Mouse (Mus musculus) thymus, adult 2 months (tissue): ENCODE measurements around the gene Siva1. TPM values are rescaled to one million over a fixed set of nuclear protein-coding genes. Genes with fewer than 3 reads are reported as not detected.

Experiments used
- DNase-seq: peaks from one replicate; pipeline ENCODE4 v3.0.0; 2021
- H3K27ac ChIP-seq: fragments of 200-500 bp; 2 replicates; pipeline ENCODE4 v1.5.1; 2012; ENCODE audit warnings: low read length, control low read depth; ENCODE audit not compliant: control insufficient read depth, insufficient read depth
- H3K27me3 ChIP-seq: fragments of 200-500 bp; 2 replicates; pipeline ENCODE4 v1.6.1; 2012; ENCODE audit warnings: mild to moderate bottlenecking, low read length, moderate library complexity, mixed read lengths; ENCODE audit not compliant: control insufficient read depth, insufficient read depth
- H3K36me3 ChIP-seq: fragments of 200-500 bp; 2 replicates; pipeline ENCODE4 v1.6.1; 2012; ENCODE audit warnings: mild to moderate bottlenecking, low read length, moderate library complexity; ENCODE audit not compliant: control insufficient read depth, insufficient read depth
- H3K4me1 ChIP-seq: fragments of 200-500 bp; replicated peaks from 2 replicates; pipeline ENCODE4 v1.6.1; 2012; ENCODE audit warnings: low read length; ENCODE audit not compliant: control insufficient read depth, insufficient read depth
- H3K4me3 ChIP-seq: fragments of 200-500 bp; 2 replicates; pipeline ENCODE4 v1.5.1; 2012; ENCODE audit warnings: mild to moderate bottlenecking, low read length, control low read depth, moderate library complexity; ENCODE audit not compliant: control insufficient read depth, insufficient read depth
- CTCF ChIP-seq: fragments of 200-500 bp; IDR thresholded peaks from 2 replicates; pipeline ENCODE4 v1.5.1; 2012; ENCODE audit warnings: mild to moderate bottlenecking, control low read depth, low read length, moderate library complexity, borderline replicate concordance; ENCODE audit not compliant: control insufficient read depth, poor library complexity, insufficient read depth; ENCODE audit errors: extremely low read depth
- POLR2A ChIP-seq: fragments of 200-500 bp; IDR thresholded peaks from 2 replicates; pipeline ENCODE4 v1.6.1; 2012; ENCODE audit warnings: mild to moderate bottlenecking, low read length, control low read depth, moderate library complexity; ENCODE audit not compliant: control insufficient read depth, poor library complexity, insufficient read depth; ENCODE audit errors: extremely low read depth
- WGBS: fragments of 180-500 bp; shearing (Covaris S2); methylation state at CpG from one replicate; pipeline ENCODE4 v1.1.7; 2018; 5-methylcytosine and 5-hydroxymethylcytosine counted together
- polyA plus RNA-seq: library from polyadenylated mRNA; depleted of rRNA; stranded (reverse); fragments of >200 nt; gene quantifications from 2 replicates; pipeline ENCODE4 v1.2.3, GENCODE M21; 2012

Siva1 gene
- polyA plus RNA-seq, 1 experiment = 131 TPM

DNA sequence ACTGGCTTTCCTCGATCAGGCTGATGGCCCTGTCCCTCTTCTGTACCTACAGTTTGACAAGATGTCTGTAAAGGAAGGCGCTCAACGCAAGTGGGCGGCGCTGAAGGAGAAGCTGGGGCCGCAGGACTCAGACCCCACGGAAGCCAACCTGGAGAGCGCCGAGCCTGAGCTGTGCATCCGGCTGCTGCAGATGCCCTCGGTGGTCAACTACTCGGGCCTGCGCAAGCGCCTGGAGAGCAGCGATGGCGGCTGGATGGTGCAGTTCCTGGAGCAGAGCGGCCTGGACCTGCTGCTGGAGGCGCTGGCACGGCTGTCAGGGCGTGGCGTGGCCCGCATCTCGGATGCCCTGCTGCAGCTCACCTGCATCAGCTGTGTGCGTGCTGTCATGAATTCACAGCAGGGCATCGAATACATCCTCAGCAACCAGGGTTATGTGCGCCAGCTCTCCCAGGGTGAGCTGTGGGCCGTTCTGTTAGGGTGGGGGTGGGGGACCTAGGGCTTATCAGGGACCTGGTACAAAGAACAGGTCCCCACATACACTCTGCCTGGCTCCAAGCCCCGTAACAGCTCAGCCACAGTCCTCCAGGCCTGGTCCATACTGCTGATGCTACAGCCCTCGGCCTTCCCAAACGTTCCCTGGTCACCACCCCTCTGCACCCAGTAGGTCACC lies 44.4 kb upstream of the Siva1 start:
- Histone ChIP-seq H3K4me3 (no peak overlapping the region), H3K27me3 (no peaks in the 10 kb centered on the region), H3K4me1 (peaks cover under 1% of the 10 kb centered on the region; the same call in 1 of the 2 replicates), H3K36me3 (no peaks in the 10 kb centered on the region), H3K27ac (no peak overlapping the region)
- WGBS = 96% methylated on average over 30 of the region's 30 CpGs
- no peak for DNase-seq
- TF ChIP-seq POLR2A (no peak), CTCF (no peak)

DNA sequence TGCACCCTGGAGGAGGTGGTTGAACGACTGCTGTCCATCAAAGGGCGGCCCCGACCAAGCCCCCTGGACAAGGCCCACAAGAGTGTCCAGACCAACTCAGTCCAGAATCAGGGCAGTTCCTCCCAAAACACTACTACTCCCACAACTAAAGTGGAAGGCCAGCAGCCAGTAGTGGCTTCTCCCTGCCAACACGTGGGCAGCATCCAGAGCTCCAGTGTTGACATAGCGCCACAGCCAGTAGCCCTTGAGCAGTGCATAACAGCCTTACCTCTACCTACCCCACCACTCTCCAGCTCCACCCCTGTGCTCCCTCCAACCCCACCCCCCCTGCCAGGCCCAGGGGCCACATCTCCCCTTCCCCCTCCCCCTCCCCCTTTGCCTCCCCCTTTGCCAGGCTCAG lies 40.5 kb upstream of the Siva1 start:
- DNase-seq = no peak
- TF ChIP-seq POLR2A = no peak
- WGBS = 81% methylated on average over 5 of the region's 5 CpGs
- H3K36me3 ChIP-seq = no peaks in the 10 kb centered on the region
- no peak overlapping the region for H3K27ac ChIP-seq
- no peaks in the 10 kb centered on the region for H3K27me3 ChIP-seq
- no peak overlapping the region for H3K4me3 ChIP-seq
- no peaks in the 10 kb centered on the region for H3K4me1 ChIP-seq

DNA sequence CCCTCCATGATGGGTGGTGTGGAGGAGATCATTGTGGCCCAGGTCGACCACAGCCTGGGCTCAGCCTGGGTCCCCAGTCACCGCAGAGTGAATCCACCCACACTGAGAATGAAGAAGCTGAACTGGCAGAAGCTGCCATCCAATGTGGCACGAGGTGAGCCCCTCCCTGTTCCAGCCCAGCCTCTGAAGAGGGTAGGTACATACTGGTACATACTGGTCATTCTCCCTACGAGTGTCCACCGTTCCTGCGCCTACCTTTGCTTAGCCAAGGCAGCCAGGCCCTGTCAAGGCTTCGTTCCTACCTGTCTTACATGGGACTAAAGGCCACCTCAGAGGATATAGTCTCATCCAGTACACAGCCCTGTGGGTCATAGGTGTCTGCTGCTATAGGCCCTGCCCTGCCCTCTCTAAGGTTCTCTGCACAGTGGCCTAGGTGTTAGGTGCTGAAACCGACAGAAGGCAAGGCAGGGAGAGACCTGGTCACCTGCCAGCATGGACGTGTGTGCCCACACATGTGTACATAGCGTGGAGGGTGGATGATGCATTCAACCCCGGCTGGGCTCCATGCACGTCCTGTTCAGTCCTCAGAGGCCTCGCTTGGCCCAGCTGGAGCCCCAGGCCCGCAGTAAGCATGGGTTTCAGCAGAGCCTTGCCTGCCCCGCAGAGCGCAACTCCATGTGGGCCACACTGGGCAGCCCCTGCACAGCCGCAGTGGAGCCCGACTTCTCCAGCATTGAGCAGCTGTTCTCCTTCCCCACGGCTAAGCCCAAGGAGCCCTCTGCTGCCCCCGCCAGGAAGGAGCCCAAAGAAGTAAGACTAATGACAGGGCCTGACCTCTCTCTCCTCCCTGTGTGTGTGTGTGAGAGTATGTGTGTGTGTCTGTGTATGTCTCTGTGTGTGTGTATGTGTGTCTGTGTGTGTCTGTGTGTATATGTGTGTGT lies 39.5 kb upstream of the Siva1 start:
- Histone ChIP-seq H3K27ac (no peak overlapping the region), H3K4me3 (no peak overlapping the region), H3K4me1 (no peaks in the 10 kb centered on the region), H3K36me3 (no peaks in the 10 kb centered on the region), H3K27me3 (no peaks in the 10 kb centered on the region)
- 63% methylated on average over 20 of the region's 20 CpGs for WGBS
- DNase-seq = peak; percentile 50
- no peak for TF ChIP-seq POLR2A
- TF ChIP-seq CTCF = no peak

DNA sequence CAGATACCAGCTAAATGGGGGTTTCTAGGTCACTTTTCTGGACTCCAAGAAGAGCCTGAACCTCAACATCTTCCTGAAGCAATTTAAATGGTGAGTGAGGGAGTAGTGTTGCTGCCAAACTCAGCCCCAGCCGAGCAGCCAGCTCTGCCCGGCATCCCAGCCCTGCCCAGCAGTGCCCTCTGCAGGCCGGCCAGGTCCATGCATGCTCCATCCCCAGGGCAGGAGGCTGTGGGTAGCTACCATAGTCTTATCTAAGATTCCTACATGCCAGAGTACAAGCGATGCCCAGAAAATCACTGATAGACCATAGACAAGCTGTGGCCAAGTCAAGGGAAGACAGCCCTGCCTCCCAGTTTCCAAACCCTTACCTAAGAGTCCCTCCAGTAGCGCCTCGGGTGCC lies 38.7 kb upstream of the Siva1 start:
- H3K27me3 ChIP-seq = no peaks in the 10 kb centered on the region
- TF ChIP-seq CTCF (peak; percentile 93), POLR2A (no peak)
- H3K4me1 ChIP-seq = no peaks in the 10 kb centered on the region
- H3K36me3 ChIP-seq = no peaks in the 10 kb centered on the region
- no peak overlapping the region for H3K4me3 ChIP-seq
- no peak overlapping the region for H3K27ac ChIP-seq
- WGBS = 52% methylated on average over 6 of the region's 6 CpGs
- DNase-seq = peak; percentile 79

DNA sequence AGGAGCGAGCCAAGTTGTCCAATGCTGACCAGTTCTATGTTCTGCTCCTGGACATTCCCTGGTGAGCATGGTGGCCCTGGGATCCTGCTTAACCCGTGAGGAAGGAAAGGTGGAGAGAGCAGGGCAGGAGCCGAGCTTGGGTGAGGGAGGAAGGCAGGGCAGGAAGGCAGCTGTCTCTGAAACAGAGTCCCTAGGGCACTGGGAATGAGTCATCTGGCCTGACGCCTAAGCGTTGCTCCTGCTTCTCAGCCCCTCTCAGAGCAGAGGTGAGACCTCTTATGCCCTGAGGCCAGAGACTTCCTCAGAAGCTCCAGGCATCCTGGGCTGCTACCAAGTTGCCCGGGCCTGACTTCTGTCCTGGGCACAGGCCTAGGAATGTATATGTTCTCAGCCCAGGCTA lies 37.5 kb upstream of the Siva1 start:
- 92% methylated on average over 6 of the region's 6 CpGs for WGBS
- no peak for DNase-seq
- no peaks in the 10 kb centered on the region for H3K4me1 ChIP-seq
- no peaks in the 10 kb centered on the region for H3K27me3 ChIP-seq
- no peak overlapping the region for H3K4me3 ChIP-seq
- TF ChIP-seq CTCF (no peak), POLR2A (no peak)
- H3K36me3 ChIP-seq = no peaks in the 10 kb centered on the region
- no peak overlapping the region for H3K27ac ChIP-seq

DNA sequence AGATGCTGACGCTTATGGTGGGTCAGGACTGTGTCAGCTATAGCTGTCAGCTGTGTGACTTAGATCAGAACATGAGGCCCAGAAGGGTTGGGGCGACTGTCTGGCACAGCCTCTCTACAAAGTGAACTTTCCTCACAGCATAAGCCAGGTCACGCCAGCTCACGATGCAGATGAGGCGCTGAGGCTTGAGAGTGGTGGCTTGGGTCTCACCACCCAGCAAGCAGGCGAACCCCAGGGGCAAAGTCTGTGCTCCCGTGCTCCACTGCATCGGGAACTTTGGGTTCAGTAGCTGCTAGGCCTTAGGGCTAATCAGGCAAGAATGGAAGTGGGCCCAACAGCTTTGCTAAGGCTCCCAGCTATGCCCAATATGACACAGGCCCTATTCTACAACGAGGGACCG lies 35.4 kb upstream of the Siva1 start:
- H3K36me3 ChIP-seq = no peaks in the 10 kb centered on the region
- TF ChIP-seq CTCF (no peak), POLR2A (no peak)
- no peaks in the 10 kb centered on the region for H3K4me1 ChIP-seq
- no peak overlapping the region for H3K4me3 ChIP-seq
- 97% methylated on average over 10 of the region's 10 CpGs for WGBS
- H3K27ac ChIP-seq = no peak overlapping the region
- no peaks in the 10 kb centered on the region for H3K27me3 ChIP-seq
- DNase-seq = no peak
